Mouse (Mus musculus): Measurements from ENCODE around the gene Ang5. TPM values are rescaled to one million over a fixed set of nuclear protein-coding genes. Genes with fewer than 3 reads are reported as not detected.

Ang5 gene
- not detected in 2 replicates for polyA plus RNA-seq (2012; rRNA removed)

DNA sequence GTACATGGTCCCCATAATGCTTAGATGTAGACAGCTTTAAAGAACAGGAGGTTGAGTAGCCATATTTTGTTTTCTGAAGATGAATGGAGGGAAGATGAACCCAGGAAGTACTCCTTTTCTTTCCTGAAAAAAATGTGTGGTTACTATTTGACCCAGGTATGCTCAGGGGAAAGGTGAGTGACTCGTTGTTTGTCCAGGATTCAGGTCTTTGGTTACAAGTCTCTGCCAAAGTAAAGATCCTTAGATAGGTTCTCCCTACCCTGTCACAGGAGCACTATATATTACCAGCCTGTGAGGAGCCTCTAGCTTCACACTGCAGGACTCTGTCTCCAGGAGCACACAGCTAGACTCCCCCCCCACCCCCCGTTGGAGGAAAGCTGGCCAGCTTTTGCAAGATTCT is at the start of gene Ang5:
Gene Ang5, plus strand, starts transcription at position 301 of the 400 bp plus-strand sequence.

GRCm38 (mm10) chr14:43923459-43923858 is 33.4 kb upstream of the Ang5 start, which contains the start of gene Ear10:
TSS of gene Ear10 (minus strand) at chr14:43923559.

GRCm38 (mm10) chr14:43924688-43925403 is 32.0 kb upstream of the Ang5 start, which contains the start of gene Gm8113:
TSS of gene Gm8113 (plus strand) at chr14:43925390.

DNA sequence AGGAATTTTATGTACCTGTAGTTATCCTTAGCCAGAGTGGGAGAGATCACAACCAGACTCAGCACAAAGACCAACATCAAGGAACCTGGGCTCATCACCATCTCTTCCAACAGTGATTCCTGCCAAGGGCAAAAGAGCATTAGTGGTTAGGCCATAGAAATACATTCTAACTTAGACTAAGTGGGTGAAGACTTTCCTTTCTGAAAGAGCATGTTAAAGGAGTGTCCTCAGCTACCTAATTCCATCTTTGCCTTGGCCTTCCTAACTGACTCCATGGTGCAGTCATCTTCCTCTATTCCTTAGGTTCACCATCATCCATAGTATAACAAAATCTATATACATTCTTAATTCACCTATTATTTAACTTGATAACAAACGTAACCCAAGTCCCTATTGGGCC is 45.3 kb downstream of the Ang5 start, which contains the start of gene Ang6:
Gene Ang6, minus strand, starts transcription at position 101 of the 400 bp plus-strand sequence.

Other genes with a start within 250 kb of the Ang5 start
- not detected in 2 replicates for gene Gm16506, start 229.6 kb upstream of the Ang5 start, polyA plus RNA-seq (2012; rRNA removed)
- not detected in 2 replicates for gene Gm6526, start 209.2 kb upstream of the Ang5 start, polyA plus RNA-seq (2012; rRNA removed)
- gene Gm8180, start 172.3 kb upstream of the Ang5 start, polyA plus RNA-seq (2012; rRNA removed): not detected in 2 replicates
- gene Ear1, start 81.6 kb upstream of the Ang5 start, polyA plus RNA-seq (2012; rRNA removed): not detected in 2 replicates
- gene Ear10, start 33.5 kb upstream of the Ang5 start, polyA plus RNA-seq (2012; rRNA removed): not detected in 2 replicates
- gene Gm8113, start 31.7 kb upstream of the Ang5 start, polyA plus RNA-seq (2012; rRNA removed): 0.16 and 0.20 TPM in 2 replicates
- gene Ang6, start 45.2 kb downstream of the Ang5 start, polyA plus RNA-seq (2012; rRNA removed): not detected in 2 replicates
- gene Ear2, start 145.6 kb downstream of the Ang5 start, polyA plus RNA-seq (2012; rRNA removed): 2.3 and 4.2 TPM in 2 replicates
- gene Gm3327, start 166.8 kb downstream of the Ang5 start, polyA plus RNA-seq (2012; rRNA removed): not detected in 2 replicates
- not detected in 2 replicates for gene Gm8212, start 240.6 kb downstream of the Ang5 start, polyA plus RNA-seq (2012; rRNA removed)